Mouse (Mus musculus) kidney, postnatal 4 days (tissue): ENCODE measurements around the gene Tyw5.
A peak's percentile ranks its signal among the peaks of the same experiment; 100 is the strongest.

ENCODE experiments used
- DNase-seq, 2 experiments: peaks; one replicate each; pipeline ENCODE4 v3.0.0; 2021; ENCODE audit warnings: mixed read lengths in 2 of 2

The Tyw5 gene

DNA sequence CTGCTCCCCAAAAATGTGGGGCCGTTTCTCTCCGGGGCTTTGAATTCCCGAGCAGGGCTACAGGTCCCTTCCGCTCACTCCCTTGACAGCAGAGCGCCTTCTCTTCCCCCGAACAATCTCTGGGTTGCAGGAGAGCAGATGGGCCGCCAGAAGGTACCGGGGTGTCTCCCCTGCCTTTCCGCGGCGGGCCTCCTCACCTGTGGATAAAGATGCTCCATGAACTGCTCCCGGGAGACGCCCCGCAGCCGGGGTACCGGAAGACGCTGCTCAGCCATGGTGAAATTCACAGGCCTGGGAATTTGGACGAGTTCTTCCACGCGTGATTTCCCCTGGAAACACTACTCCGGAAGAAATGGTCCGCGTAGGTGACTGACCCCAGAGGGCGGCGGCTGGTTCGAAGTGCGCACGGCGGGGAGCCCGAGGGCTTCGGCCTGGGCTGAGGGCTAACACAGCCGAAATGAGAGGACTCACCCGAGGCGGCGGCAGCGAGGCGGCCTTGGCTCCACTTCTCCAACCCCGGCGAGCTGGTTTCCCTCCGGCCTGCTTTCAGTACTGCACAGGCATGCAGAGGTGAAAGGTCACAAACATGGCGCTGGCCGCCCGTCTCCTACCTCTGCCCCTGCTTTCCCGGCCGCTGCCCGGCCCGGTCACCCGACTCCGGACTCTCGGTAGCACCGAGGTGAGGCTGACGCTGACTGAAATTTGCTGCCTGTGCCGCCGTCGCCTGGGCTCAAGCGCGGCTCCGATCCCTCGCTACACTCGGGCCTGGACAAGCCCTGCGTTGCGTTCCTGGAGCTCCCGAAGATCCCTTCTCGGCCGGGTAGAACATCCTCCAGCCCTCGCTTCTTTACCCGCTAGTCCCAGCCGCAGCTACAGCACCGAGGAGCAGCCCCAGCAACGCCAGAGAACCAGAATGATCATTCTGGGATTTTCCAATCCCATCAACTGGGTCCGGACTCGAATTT, at the start of gene Tyw5, which contains the start of gene Maip1:
Gene Tyw5 (minus strand): TSS at position 915 of the 965 bp plus-strand sequence.
Gene Maip1 (plus strand): TSS at position 142 of the 965 bp plus-strand sequence.
- DNase-seq: peak; percentile 87 to 92

GRCm38 (mm10) chr1:57450241-57450640, 43.3 kb upstream of the Tyw5 start:
- DNase-seq: no peak

GRCm38 (mm10) chr1:57445679-57446078, 38.8 kb upstream of the Tyw5 start:
- DNase-seq: peak in 1 of 2 experiments; percentile 25

DNA sequence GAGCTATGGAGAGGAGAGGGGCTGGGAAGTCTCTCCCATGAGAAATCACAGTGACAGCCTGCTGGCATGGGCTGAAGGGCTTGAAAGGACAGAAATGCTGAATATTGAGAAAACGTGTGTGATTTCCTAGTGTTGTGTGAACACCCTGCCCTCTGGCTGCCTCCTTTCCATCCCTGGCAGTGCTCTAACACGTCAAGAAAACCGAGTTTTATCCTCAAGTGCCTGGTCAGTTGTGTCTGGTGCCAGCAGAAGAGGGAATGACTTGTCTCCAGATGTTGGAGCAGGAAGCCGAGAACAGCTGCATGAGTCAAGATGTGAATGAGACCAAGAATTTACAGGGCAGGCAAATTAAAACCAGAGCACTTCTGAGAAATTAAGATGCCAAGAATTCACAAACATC, 33.9 kb upstream of the Tyw5 start:
- no peak for DNase-seq

DNA sequence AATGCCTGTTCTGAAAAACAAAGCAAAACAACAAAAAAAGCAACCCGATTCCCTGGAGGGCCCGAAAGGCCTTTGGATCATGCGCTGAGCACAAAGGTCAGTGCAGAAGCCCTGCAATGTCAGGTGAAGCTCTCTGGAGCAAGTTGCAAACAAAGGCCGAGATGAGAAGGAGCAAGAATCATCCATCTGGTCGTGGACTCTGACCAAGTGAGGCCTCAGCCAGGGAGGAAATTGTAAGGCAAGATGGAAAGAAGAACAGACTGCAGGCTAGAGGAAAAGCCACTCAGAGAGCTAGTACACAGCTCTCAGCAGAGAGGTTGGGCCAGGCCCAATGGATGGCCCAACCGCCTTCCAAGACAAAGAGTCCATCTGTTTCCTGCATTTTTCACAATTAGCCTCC, 32.1 kb upstream of the Tyw5 start:
- no peak for DNase-seq

- peak; percentile 35 to 52 for DNase-seq
Measured at GRCm38 (mm10) chr1:57436954-57437353, 30.1 kb upstream of the Tyw5 start.

GRCm38 (mm10) chr1:57436408-57436807, 29.5 kb upstream of the Tyw5 start:
- DNase-seq: peak; percentile 80 to 86

GRCm38 (mm10) chr1:57433141-57433540, 26.2 kb upstream of the Tyw5 start:
- no peak for DNase-seq

GRCm38 (mm10) chr1:57429786-57430483, 23.0 kb upstream of the Tyw5 start:
- DNase-seq: peak in 1 of 2 experiments; percentile 53

GRCm38 (mm10) chr1:57428368-57429308, 21.7 kb upstream of the Tyw5 start:
- DNase-seq: peak; percentile 94 to 96

DNA sequence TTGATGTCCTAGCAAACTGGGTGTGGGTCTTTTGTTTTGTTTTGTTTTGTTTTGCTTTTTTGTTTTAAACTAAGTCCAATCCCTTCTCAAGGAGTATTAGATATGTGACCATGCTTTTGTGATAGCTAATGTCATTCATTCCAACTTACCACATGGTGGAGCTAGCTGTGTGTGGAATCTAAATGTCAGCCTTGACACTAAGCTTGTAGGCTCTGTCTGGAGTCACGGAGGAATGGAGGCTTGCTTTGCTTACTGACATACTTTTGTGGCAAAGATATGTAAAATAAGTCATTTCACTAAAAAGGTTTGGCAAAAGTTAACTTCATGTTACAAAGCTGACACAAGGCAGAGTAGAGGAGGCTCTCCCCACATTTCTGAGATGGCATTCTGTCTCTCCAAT, 16.8 kb upstream of the Tyw5 start:
- DNase-seq: peak in 1 of 2 experiments; percentile 30

DNA sequence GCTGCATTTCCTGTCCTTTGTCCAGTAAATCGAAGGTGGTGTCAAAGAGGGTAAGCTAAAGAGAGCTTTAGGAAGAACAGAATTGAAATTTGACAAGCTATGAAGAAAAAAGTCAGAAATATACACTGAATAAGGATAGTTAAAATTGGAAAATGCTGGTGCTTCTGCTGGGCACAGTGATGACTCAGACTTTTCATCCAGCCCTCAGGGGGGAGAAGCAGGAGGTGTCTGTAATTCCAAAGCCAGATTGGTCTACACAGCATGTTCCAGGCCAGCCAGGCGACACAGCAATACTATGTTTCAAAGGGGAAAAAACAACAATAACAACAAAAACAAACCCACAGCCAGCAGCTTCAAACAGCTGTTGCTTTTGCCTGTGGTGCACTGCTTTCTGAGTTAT, 6.5 kb upstream of the Tyw5 start:
- no peak for DNase-seq

DNA sequence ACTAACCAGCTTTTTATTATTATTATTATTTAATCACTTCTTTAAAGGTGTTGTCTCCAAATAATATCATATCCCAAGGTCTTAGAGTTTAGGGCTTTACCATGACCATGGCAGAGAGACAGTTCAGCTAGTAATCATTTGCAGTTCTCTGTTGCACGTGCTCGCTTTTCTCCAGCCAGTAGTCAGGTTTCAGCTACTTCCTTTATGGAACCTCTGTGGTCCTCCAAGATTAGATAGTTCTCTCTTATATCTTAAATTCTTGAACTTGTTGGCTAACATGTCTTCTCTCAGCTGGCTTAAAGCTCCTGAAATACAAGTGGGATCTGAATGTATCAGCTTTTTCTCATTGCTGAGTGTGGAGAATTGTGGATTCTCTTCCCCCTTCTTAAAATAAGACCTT, 2.1 kb upstream of the Tyw5 start:
- DNase-seq: no peak

- no peak for DNase-seq
Measured at GRCm38 (mm10) chr1:57402116-57402515, 4.8 kb downstream of the Tyw5 start.

DNA sequence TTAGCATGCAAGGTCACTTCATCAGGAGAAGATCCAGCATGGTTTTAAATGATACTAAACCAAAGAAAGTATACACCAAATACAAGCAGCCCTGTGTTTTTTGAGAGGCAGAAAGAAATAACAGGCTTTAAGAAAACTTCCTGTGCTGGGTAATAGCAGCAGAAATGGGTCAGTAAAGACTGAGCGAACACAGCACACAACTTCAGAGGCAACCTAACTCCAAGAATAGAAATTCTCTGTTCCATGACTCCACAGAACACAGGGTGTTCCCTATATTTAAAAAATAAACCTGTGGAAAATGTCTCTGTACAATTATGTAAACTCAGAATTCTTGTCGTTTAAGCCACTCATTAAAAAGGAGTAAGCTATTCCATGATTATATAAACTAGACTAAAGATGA, 6.0 kb downstream of the Tyw5 start:
- DNase-seq: no peak

DNA sequence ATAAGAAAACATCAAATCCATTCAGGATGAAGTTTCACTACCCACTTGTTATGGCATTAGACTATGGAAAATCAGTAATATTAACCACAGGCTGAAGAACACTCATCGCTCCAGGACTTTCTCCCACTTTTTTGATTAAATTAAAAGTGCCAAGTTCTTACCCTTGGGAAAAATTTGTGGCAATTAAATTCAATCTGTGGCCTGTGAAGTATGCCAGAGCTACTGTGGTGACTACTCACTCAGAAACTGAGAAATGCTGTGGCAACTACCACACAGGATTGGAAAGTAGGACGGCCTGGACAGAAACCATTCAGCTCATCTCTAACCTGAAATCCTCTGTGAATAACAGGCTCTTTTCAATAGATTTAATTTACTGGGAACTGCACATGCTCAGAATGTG, 6.6 kb downstream of the Tyw5 start:
- DNase-seq: no peak

DNA sequence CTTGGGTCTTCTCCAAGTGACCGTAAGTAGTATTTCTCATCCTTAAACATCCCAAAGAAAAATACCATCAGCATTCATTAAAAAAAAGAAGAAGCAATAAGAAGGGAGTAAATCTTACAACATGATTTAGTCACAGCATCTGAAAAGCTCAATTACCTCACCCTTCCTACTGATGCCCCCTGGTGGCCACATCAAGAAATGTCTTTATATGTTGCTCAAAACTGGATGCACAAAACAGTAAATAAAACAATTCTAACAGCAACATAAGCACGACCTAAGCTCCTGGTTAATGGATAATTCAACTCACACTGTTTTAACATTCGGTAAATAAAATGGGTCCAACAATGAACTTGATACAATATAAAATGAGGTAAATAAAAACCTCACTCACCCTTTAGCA, 12.8 kb downstream of the Tyw5 start:
- DNase-seq: peak; percentile 60 to 61

DNA sequence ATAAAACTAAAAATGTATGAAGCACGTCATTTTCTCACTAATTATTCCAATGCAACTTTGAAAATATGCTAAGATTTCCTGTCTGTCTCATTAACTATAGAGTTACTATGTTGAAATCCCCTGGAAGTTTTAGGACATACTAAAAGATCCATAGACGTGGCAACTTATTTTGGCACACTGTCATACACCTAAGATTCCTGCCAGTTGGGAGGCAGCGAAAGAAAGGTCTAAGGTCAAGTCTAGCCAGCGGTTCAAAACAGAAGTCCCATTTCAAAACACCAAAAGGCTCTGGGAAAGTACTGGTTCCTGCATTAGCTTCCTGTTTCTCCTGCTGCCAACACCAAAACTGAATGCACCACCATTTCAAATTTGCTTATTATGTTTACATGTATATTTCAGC, 14.5 kb downstream of the Tyw5 start:
- DNase-seq: no peak

- no peak for DNase-seq
Measured at GRCm38 (mm10) chr1:57390993-57391790, 15.7 kb downstream of the Tyw5 start.

DNA sequence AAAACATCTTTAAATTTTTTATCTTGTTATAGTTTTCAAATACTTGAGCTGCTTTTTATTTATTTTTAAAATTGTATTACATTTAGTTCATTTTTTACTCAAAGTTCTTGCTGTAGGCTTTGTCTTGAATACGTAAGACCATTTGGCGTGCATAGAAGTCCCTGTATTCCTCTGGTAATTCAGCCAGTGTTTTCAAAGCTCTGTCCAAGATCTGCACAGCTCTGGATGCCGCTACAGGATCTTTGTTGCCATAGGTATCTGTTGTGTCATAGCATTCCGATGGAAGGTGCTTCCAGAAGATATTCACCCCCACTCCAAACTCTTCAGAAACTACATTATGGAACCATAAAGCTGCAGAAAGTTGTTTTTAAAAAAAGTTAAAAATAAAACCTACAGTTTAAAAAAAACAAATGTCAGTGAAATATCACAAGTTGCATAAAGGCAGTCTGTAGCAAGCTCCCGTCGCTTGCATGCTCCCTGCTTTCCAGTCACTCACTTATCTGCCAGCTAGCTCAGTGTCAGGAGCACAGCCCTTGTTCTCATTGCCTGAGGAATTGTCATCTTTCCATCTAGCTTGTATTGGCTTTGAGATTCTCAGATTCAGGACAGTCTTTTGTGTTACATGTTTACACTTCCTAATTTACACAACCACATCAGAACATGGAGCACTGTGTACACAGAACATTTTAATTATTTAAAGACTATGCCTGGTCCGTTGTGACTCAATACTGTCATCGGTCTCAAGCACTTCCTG, 18.3 kb downstream of the Tyw5 start:
- no peak for DNase-seq

GRCm38 (mm10) chr1:57387876-57388275, 19.0 kb downstream of the Tyw5 start:
- DNase-seq: no peak
